Mouse (Mus musculus) MEL (cell line): Measurements from ENCODE around the gene Tgfbr3. TPM values are rescaled to one million over a fixed set of nuclear protein-coding genes. Genes with fewer than 3 reads are reported as not detected.
A peak's percentile ranks its signal among the peaks of the same experiment; 100 is the strongest.

Experiments
- DNase-seq: peaks from one replicate; pipeline ENCODE4 v3.0.0; 2011; ENCODE audit warnings: low read depth, low spot score
- H3K27ac ChIP-seq: 2 replicates; pipeline ENCODE4 v1.5.1; 2012; ENCODE audit warnings: low read depth, mild to moderate bottlenecking, control low read depth, low read length, moderate library complexity; ENCODE audit not compliant: control insufficient read depth
- H3K27me3 ChIP-seq, 2 experiments: fragments of 150-350 bp in 1 of 2; sonication (generic) in 1 of 2; 2 replicates each; pipeline ENCODE4 v1.6.1; 2012; ENCODE audit warnings: low read length in 2 of 2, mild to moderate bottlenecking in 2 of 2, improper control_type of control experiment in 1 of 2, moderate library complexity in 1 of 2; ENCODE audit not compliant: insufficient read depth in 2 of 2, control insufficient read depth in 1 of 2
- H3K36me3 ChIP-seq, 2 experiments: 2 replicates each; pipeline ENCODE4 v1.6.1; 2012 to 2014; ENCODE audit warnings: low read length in 2 of 2, improper control_type of control experiment in 1 of 2, inconsistent platforms in 1 of 2, mild to moderate bottlenecking in 1 of 2; ENCODE audit not compliant: insufficient read depth in 2 of 2, control insufficient read depth in 1 of 2
- H3K4me1 ChIP-seq, 2 experiments: fragments of 150-350 bp in 1 of 2; sonication (generic) in 1 of 2; 2 replicates each; pipeline ENCODE4 v1.6.1; 2012; ENCODE audit warnings: low read length in 2 of 2, improper control_type of control experiment in 1 of 2, mild to moderate bottlenecking in 1 of 2; ENCODE audit not compliant: insufficient read depth in 2 of 2, control insufficient read depth in 1 of 2
- H3K4me3 ChIP-seq, 2 experiments: fragments of 150-350 bp in 1 of 2; sonication (generic) in 1 of 2; 2 replicates each; pipeline ENCODE4 v1.5.1; 2012; ENCODE audit warnings: low read depth in 2 of 2, low read length in 2 of 2, mild to moderate bottlenecking in 2 of 2, moderate library complexity in 2 of 2, control low read depth in 1 of 2, improper control_type of control experiment in 1 of 2; ENCODE audit not compliant: control insufficient read depth in 1 of 2, insufficient read depth in 1 of 2
- H3K79me2 ChIP-seq: 2 replicates; pipeline ENCODE4 v1.6.1; 2012; ENCODE audit warnings: mild to moderate bottlenecking, low read length, moderate library complexity; ENCODE audit not compliant: control insufficient read depth, poor library complexity, insufficient read depth
- H3K9ac ChIP-seq: 2 replicates; pipeline ENCODE4 v1.6.1; 2012; ENCODE audit warnings: low read depth, mild to moderate bottlenecking, control low read depth, low read length, moderate library complexity; ENCODE audit not compliant: control insufficient read depth, poor library complexity, severe bottlenecking
- H3K9me3 ChIP-seq: fragments of 150-350 bp; sonication (generic); replicated peaks from 2 replicates; pipeline ENCODE4 v1.6.1; 2012; ENCODE audit warnings: mild to moderate bottlenecking, low read length, improper control_type of control experiment, moderate library complexity; ENCODE audit not compliant: insufficient read depth
- BHLHE40 ChIP-seq: IDR thresholded peaks from 2 replicates; pipeline ENCODE4 v1.6.1; 2012; ENCODE audit warnings: low read depth, mild to moderate bottlenecking, inconsistent platforms, low read length, improper control_type of control experiment, borderline replicate concordance
- CTCF ChIP-seq, 3 experiments: IDR thresholded peaks in 2 of 3; conservative IDR thresholded peaks in 1 of 3; 2 replicates each; pipeline ENCODE4 v1.5.1; 2011 to 2012; ENCODE audit warnings: low read length in 3 of 3, low read depth in 2 of 3, mild to moderate bottlenecking in 2 of 3, improper control_type of control experiment in 1 of 3, inconsistent platforms in 1 of 3, mixed read lengths in 1 of 3, moderate library complexity in 1 of 3; ENCODE audit not compliant: control insufficient read depth in 1 of 3, insufficient read depth in 1 of 3, poor library complexity in 1 of 3, severe bottlenecking in 1 of 3
- ELF1 ChIP-seq: IDR thresholded peaks from 2 replicates; pipeline ENCODE4 v1.6.1; 2014; ENCODE audit warnings: low read depth, mild to moderate bottlenecking, inconsistent platforms, low read length, improper control_type of control experiment, moderate library complexity
- EP300 ChIP-seq, 2 experiments: IDR thresholded peaks; 2 replicates each; pipeline ENCODE4 v1.6.1; 2011; ENCODE audit warnings: improper control_type of control experiment in 2 of 2, low read length in 2 of 2, low read depth in 1 of 2, mild to moderate bottlenecking in 1 of 2
- ETS1 ChIP-seq: IDR thresholded peaks from 2 replicates; pipeline ENCODE4 v1.6.1; 2012; ENCODE audit warnings: low read depth, mild to moderate bottlenecking, inconsistent platforms, low read length, improper control_type of control experiment, moderate library complexity
- GATA1 ChIP-seq: IDR thresholded peaks from 2 replicates; pipeline ENCODE4 v1.6.1; 2011; ENCODE audit warnings: low read depth, low read length, improper control_type of control experiment
- HCFC1 ChIP-seq: IDR thresholded peaks from 2 replicates; pipeline ENCODE4 v1.6.1; 2012; ENCODE audit warnings: low read depth, mild to moderate bottlenecking, inconsistent platforms, low read length, improper control_type of control experiment, moderate library complexity
- KAT2A ChIP-seq: conservative IDR thresholded peaks from 2 replicates; pipeline ENCODE4 v1.6.1; 2012; ENCODE audit warnings: low read depth, low read length, improper control_type of control experiment, inconsistent platforms
- MAFK ChIP-seq: IDR thresholded peaks from 2 replicates; pipeline ENCODE4 v1.6.1; 2011; ENCODE audit warnings: low read depth, mild to moderate bottlenecking, low read length, improper control_type of control experiment, borderline replicate concordance
- MAX ChIP-seq: IDR thresholded peaks from 2 replicates; pipeline ENCODE4 v1.6.1; 2011; ENCODE audit warnings: low read length, improper control_type of control experiment
- MYC ChIP-seq: IDR thresholded peaks from 2 replicates; pipeline ENCODE4 v1.6.1; 2011; ENCODE audit warnings: low read depth, mild to moderate bottlenecking, low read length, improper control_type of control experiment, moderate library complexity
- NELFE ChIP-seq: IDR thresholded peaks from 2 replicates; pipeline ENCODE4 v1.6.1; 2011; ENCODE audit warnings: low read depth, low read length, improper control_type of control experiment
- NRF1 ChIP-seq: IDR thresholded peaks from 2 replicates; pipeline ENCODE4 v1.6.1; 2014; ENCODE audit warnings: low read depth, mild to moderate bottlenecking, inconsistent platforms, low read length, improper control_type of control experiment, moderate library complexity; ENCODE audit not compliant: poor library complexity, insufficient read depth, severe bottlenecking
- POLR2A ChIP-seq, 2 experiments: IDR thresholded peaks; 2 replicates each; pipeline ENCODE4 v1.6.1; 2011 to 2012; ENCODE audit warnings: low read length in 2 of 2, mild to moderate bottlenecking in 2 of 2, control low read depth in 1 of 2, improper control_type of control experiment in 1 of 2, low read depth in 1 of 2, moderate library complexity in 1 of 2; ENCODE audit not compliant: control insufficient read depth in 1 of 2, insufficient read depth in 1 of 2, poor library complexity in 1 of 2
- POLR2AphosphoS2 ChIP-seq: IDR thresholded peaks from 2 replicates; pipeline ENCODE4 v1.6.1; 2011; ENCODE audit warnings: low read length, improper control_type of control experiment
- POLR2AphosphoS5 ChIP-seq: IDR thresholded peaks from 2 replicates; pipeline ENCODE4 v1.6.1; 2012; ENCODE audit warnings: low read depth, borderline replicate concordance, mild to moderate bottlenecking, inconsistent platforms, low read length, moderate library complexity, mixed read lengths
- RCOR1 ChIP-seq: IDR thresholded peaks from 2 replicates; pipeline ENCODE4 v1.6.1; 2012; ENCODE audit warnings: low read depth, mild to moderate bottlenecking, inconsistent platforms, low read length, improper control_type of control experiment
- SIN3A ChIP-seq: IDR thresholded peaks from 2 replicates; pipeline ENCODE4 v1.6.1; 2012; ENCODE audit warnings: low read length, improper control_type of control experiment, inconsistent platforms
- SMC3 ChIP-seq: IDR thresholded peaks from 2 replicates; pipeline ENCODE4 v1.6.1; 2011; ENCODE audit warnings: low read depth, low read length, improper control_type of control experiment
- TAL1 ChIP-seq: IDR thresholded peaks from 2 replicates; pipeline ENCODE4 v1.6.1; 2012; ENCODE audit warnings: mild to moderate bottlenecking, inconsistent platforms, low read length, moderate library complexity, mixed read lengths
- TBP ChIP-seq: IDR thresholded peaks from 2 replicates; pipeline ENCODE4 v1.8.0; 2011; ENCODE audit warnings: low read depth, low read length, improper control_type of control experiment
- USF1 ChIP-seq: IDR thresholded peaks from 2 replicates; pipeline ENCODE4 v1.6.1; 2014; ENCODE audit warnings: low read depth, mild to moderate bottlenecking, inconsistent platforms, low read length, improper control_type of control experiment, moderate library complexity
- USF2 ChIP-seq, 2 experiments: IDR thresholded peaks; 2 replicates each; pipeline ENCODE4 v1.6.1; 2011 to 2012; ENCODE audit warnings: improper control_type of control experiment in 2 of 2, low read length in 2 of 2, borderline replicate concordance in 1 of 2, inconsistent platforms in 1 of 2, low read depth in 1 of 2, mild to moderate bottlenecking in 1 of 2; ENCODE audit not compliant: insufficient read depth in 1 of 2
- ZMIZ1 ChIP-seq: IDR thresholded peaks from 2 replicates; pipeline ENCODE4 v1.6.1; 2012; ENCODE audit warnings: low read depth, mild to moderate bottlenecking, inconsistent platforms, low read length, improper control_type of control experiment, moderate library complexity
- ZNF384 ChIP-seq: IDR thresholded peaks from 2 replicates; pipeline ENCODE4 v1.6.1; 2012; ENCODE audit warnings: low read depth, mild to moderate bottlenecking, inconsistent platforms, low read length, improper control_type of control experiment
- polyA plus RNA-seq, 2 experiments: library from polyadenylated mRNA; stranded (reverse) in 1 of 2; unstranded in 1 of 2; fragments of >175 nt in 1 of 2; fragments of >200 nt in 1 of 2; gene quantifications; 2 replicates each; pipeline versions ENCODE4 v1.2.1 to v1.2.4; 2012; ENCODE audit warnings: low replicate concordance in 2 of 2, low read depth in 1 of 2; ENCODE audit not compliant: insufficient read length in 2 of 2, insufficient read depth in 1 of 2, missing spikeins in 1 of 2
- total RNA-seq: library from RNA; depleted of rRNA; stranded (reverse); fragments of 300-350 nt; gene quantifications from 2 replicates; pipeline ENCODE4 v1.2.3, GENCODE M21; 2012

Gene Tgfbr3
- total and polyA plus RNA-seq, 3 experiments, result 3.0 to 5.9 TPM; not detected in 1

- H3K9ac ChIP-seq, result no peak overlapping the region
Measured at GRCm38 (mm10) chr5:107098007-107098406, 191.4 kb downstream of the Tgfbr3 start.

GRCm38 (mm10) chr5:107097314-107097713, 192.1 kb downstream of the Tgfbr3 start:
- H3K4me1 ChIP-seq, result peaks cover 3 to 7% of the 10 kb centered on the region in 2 experiments
- no peak overlapping the region for H3K9ac ChIP-seq
- TF ChIP-seq BHLHE40 (peak; percentile 57; the same call in 1 of the 2 replicates), ETS1 (0 out of 2 replicates have a peak, but pooled peaks have one; percentile 18), CTCF (IDR thresholded peaks at IDR 0.05 in 2 of 3, conservative IDR thresholded peaks at IDR 0.05 in 1 of 3; ENCODE audit: control insufficient read depth in 1 of 3, insufficient read depth in 1 of 3, low read depth in 2 of 3, low read length in 3 of 3, poor library complexity in 1 of 3, severe bottlenecking in 1 of 3) (no peak), RCOR1 (no peak), POLR2AphosphoS5 (no peak), POLR2AphosphoS2 (no peak), MYC (no peak), NRF1 (no peak), ELF1 (no peak), TBP (no peak), MAFK (no peak), NELFE (no peak), ZNF384 (no peak), USF1 (peak; percentile 35; the same call in 1 of the 2 replicates), GATA1 (no peak), EP300 (IDR thresholded peaks at IDR 0.05; ENCODE audit: low read depth in 1 of 2, low read length in 2 of 2) (peak in 1 of 2 experiments; percentile 18; a peak in 1 of 4 replicates)
- H3K79me2 ChIP-seq, result no peaks in the 10 kb centered on the region
- H3K36me3 ChIP-seq, result 0 out of 4 replicates have a peak, but pooled peaks cover 0 to 2% of the 10 kb centered on the region in 2 experiments
- no peak for DNase-seq
- H3K4me3 ChIP-seq, result no peak overlapping the region
- no peaks in the 10 kb centered on the region for H3K9me3 ChIP-seq
- H3K27me3 ChIP-seq, result no peaks in the 10 kb centered on the region
- H3K27ac ChIP-seq, result no peak overlapping the region

More at GRCm38 (mm10) chr5:107098007-107098406, 191.4 kb downstream of the Tgfbr3 start:
- no peak overlapping the region for H3K4me3 ChIP-seq
- H3K27me3 ChIP-seq, result no peaks in the 10 kb centered on the region
- H3K79me2 ChIP-seq, result no peaks in the 10 kb centered on the region
- H3K36me3 ChIP-seq, result no peaks in the 10 kb centered on the region
- peaks cover 3 to 5% of the 10 kb centered on the region in 2 experiments for H3K4me1 ChIP-seq
- no peak for DNase-seq
- no peaks in the 10 kb centered on the region for H3K9me3 ChIP-seq
- no peak overlapping the region for H3K27ac ChIP-seq
- TF ChIP-seq SIN3A (no peak), POLR2A (IDR thresholded peaks at IDR 0.05; ENCODE audit: control insufficient read depth in 1 of 2, insufficient read depth in 1 of 2, low read depth in 1 of 2, low read length in 2 of 2, poor library complexity in 1 of 2) (no peak), NRF1 (no peak), HCFC1 (no peak), ZMIZ1 (no peak), TAL1 (no peak), POLR2AphosphoS5 (no peak), EP300 (IDR thresholded peaks at IDR 0.05; ENCODE audit: low read depth in 1 of 2, low read length in 2 of 2) (no peak), GATA1 (no peak), POLR2AphosphoS2 (no peak), ELF1 (no peak), SMC3 (no peak), KAT2A (no peak), MAX (no peak), TBP (no peak), USF2 (IDR thresholded peaks at IDR 0.05; ENCODE audit: borderline replicate concordance in 1 of 2, insufficient read depth in 1 of 2, low read depth in 1 of 2, low read length in 2 of 2) (no peak)
